Mouse (Mus musculus) thymus, adult 2 months (tissue): ENCODE results near the gene Ccnd1.

Source experiments
- CTCF ChIP-seq: fragments of 200-500 bp; IDR thresholded peaks from 2 replicates; pipeline ENCODE4 v1.5.1; 2012; ENCODE audit warnings: mild to moderate bottlenecking, control low read depth, low read length, moderate library complexity, borderline replicate concordance; ENCODE audit not compliant: control insufficient read depth, poor library complexity, insufficient read depth; ENCODE audit errors: extremely low read depth
- POLR2A ChIP-seq: fragments of 200-500 bp; IDR thresholded peaks from 2 replicates; pipeline ENCODE4 v1.6.1; 2012; ENCODE audit warnings: mild to moderate bottlenecking, low read length, control low read depth, moderate library complexity; ENCODE audit not compliant: control insufficient read depth, poor library complexity, insufficient read depth; ENCODE audit errors: extremely low read depth

- TF ChIP-seq CTCF (no peak), POLR2A (no peak)
These were observed 2.5 kb upstream of the Ccnd1 start for GRCm38 (mm10) chr7:144942071-144942743.
